Mouse (Mus musculus) embryonic facial prominence, embryonic 15.5 days (tissue): ENCODE data around the gene Gzme. TPM values are rescaled to one million over a fixed set of nuclear protein-coding genes. Genes with fewer than 3 reads are reported as not detected.
"Not testable (repeated sequence)": the region's sequence is repeated elsewhere in the genome, so short reads cannot be mapped to it uniquely, and the experiment has no call there.

Experiments used
- ATAC-seq: fragments of 200-750 bp; cut with Nextera tagmentation; 2 replicates; pipeline ENCODE4 v1.8.0; 2017; ENCODE audit warnings: low read depth, moderate TSS enrichment; ENCODE audit not compliant: insufficient number of reproducible peaks, low FRiP score, low TSS enrichment
- H3K27ac ChIP-seq: fragments of 300-500 bp; sonication (generic); replicated peaks from 2 replicates; pipeline ENCODE4 v1.5.1; 2015; ENCODE audit warnings: mild to moderate bottlenecking, inconsistent platforms
- H3K27me3 ChIP-seq: fragments of 300-500 bp; sonication (generic); 2 replicates; pipeline ENCODE4 v1.6.1; 2015; ENCODE audit warnings: inconsistent platforms
- H3K36me3 ChIP-seq: fragments of 300-500 bp; sonication (generic); 2 replicates; pipeline ENCODE4 v1.6.1; 2015; ENCODE audit warnings: mild to moderate bottlenecking, inconsistent platforms
- H3K4me1 ChIP-seq: fragments of 300-500 bp; sonication (generic); 2 replicates; pipeline ENCODE4 v1.6.1; 2015; ENCODE audit warnings: inconsistent platforms
- H3K4me2 ChIP-seq: fragments of 300-500 bp; sonication (generic); replicated peaks from 2 replicates; pipeline ENCODE4 v1.6.1; 2015; ENCODE audit warnings: mild to moderate bottlenecking, inconsistent platforms
- H3K4me3 ChIP-seq: fragments of 300-500 bp; sonication (generic); replicated peaks from 2 replicates; pipeline ENCODE4 v1.5.1; 2015; ENCODE audit warnings: mild to moderate bottlenecking, inconsistent platforms
- H3K9ac ChIP-seq: fragments of 300-500 bp; sonication (generic); 2 replicates; pipeline ENCODE4 v1.6.1; 2015; ENCODE audit warnings: inconsistent platforms
- H3K9me3 ChIP-seq: fragments of 300-500 bp; sonication (generic); replicated peaks from 2 replicates; pipeline ENCODE4 v1.6.1; 2016; ENCODE audit warnings: inconsistent platforms
- WGBS: fragments of 180-500 bp; shearing (Covaris S2); methylation state at CpG from one replicate; pipeline ENCODE4 v1.1.7; 2015; 5-methylcytosine and 5-hydroxymethylcytosine counted together
- polyA plus RNA-seq: library from polyadenylated mRNA; unstranded; fragments of >200 nt; fragmentation: Nextera tagmentation; extraction: Ambion mirVana; gene quantifications from 2 replicates; pipeline ENCODE4 v1.2.1, GENCODE M21; 2015

Gene Gzme
- not detected in 2 replicates for polyA plus RNA-seq

- Histone ChIP-seq H3K9ac (no peak within 1 kb of the TSS), H3K36me3 (no peaks in the 10 kb centered on the region), H3K27ac (no peak within 1 kb of the TSS), H3K27me3 (no peaks in the 10 kb centered on the region), H3K4me2 (no peak within 1 kb of the TSS), H3K9me3 (no peaks in the 10 kb centered on the region), H3K4me1 (no peaks in the 10 kb centered on the region), H3K4me3 (no peak within 1 kb of the TSS)
- no peak for ATAC-seq
Measured at GRCm38 (mm10) chr14:56120525-56120924, at the start of gene Gzme. Gene Gzme, minus strand, starts transcription at chr14:56120625.

- no peak for ATAC-seq
Measured at GRCm38 (mm10) chr14:56168009-56168408, 47.6 kb upstream of the Gzme start.

GRCm38 (mm10) chr14:56162109-56162508, 41.7 kb upstream of the Gzme start:
- Histone ChIP-seq H3K27ac (no peak overlapping the region), H3K4me1 (no peaks in the 10 kb centered on the region), H3K9ac (no peak overlapping the region), H3K9me3 (no peaks in the 10 kb centered on the region), H3K4me3 (no peak overlapping the region), H3K36me3 (no peaks in the 10 kb centered on the region), H3K4me2 (no peak overlapping the region), H3K27me3 (no peaks in the 10 kb centered on the region)
- no peak for ATAC-seq
- 90% methylated on average over 2 of the region's 2 CpGs for WGBS

More at GRCm38 (mm10) chr14:56168009-56168408, 47.6 kb upstream of the Gzme start:
- H3K9me3 ChIP-seq = no peaks in the 10 kb centered on the region
- H3K27ac ChIP-seq = no peak overlapping the region
- no peaks in the 10 kb centered on the region for H3K4me1 ChIP-seq
- no peaks in the 10 kb centered on the region for H3K36me3 ChIP-seq
- WGBS = 74% methylated on average over 6 of the region's 6 CpGs
- no peak overlapping the region for H3K9ac ChIP-seq
- no peaks in the 10 kb centered on the region for H3K27me3 ChIP-seq
- H3K4me2 ChIP-seq = no peak overlapping the region
- H3K4me3 ChIP-seq = no peak overlapping the region

GRCm38 (mm10) chr14:56159479-56159878, 39.1 kb upstream of the Gzme start, which contains the start of gene Gzmg:
Gene Gzmg, minus strand, starts transcription at chr14:56159579.
- not testable (repeated sequence) for H3K27me3 ChIP-seq, H3K4me2 ChIP-seq, H3K27ac ChIP-seq, H3K9ac ChIP-seq, ATAC-seq, H3K36me3 ChIP-seq, H3K4me1 ChIP-seq, H3K4me3 ChIP-seq, H3K9me3 ChIP-seq
- WGBS = 70% methylated on average over 2 of the region's 2 CpGs

GRCm38 (mm10) chr14:56155340-56155739, 34.9 kb upstream of the Gzme start:
- H3K4me1 ChIP-seq = no peaks in the 10 kb centered on the region
- no peaks in the 10 kb centered on the region for H3K9me3 ChIP-seq
- no peak overlapping the region for H3K4me3 ChIP-seq
- H3K4me2 ChIP-seq = no peak overlapping the region
- H3K9ac ChIP-seq = no peak overlapping the region
- no peak for ATAC-seq
- no peak overlapping the region for H3K27ac ChIP-seq
- no peaks in the 10 kb centered on the region for H3K36me3 ChIP-seq
- 68% methylated on average over 2 of the region's 2 CpGs for WGBS
- no peaks in the 10 kb centered on the region for H3K27me3 ChIP-seq

- not testable (repeated sequence) for H3K9me3 ChIP-seq, H3K4me3 ChIP-seq, H3K4me2 ChIP-seq, H3K9ac ChIP-seq, H3K4me1 ChIP-seq, ATAC-seq, H3K27me3 ChIP-seq, H3K36me3 ChIP-seq, H3K27ac ChIP-seq
- WGBS = 71% methylated on average over 1 of the region's 1 CpGs
Measured at GRCm38 (mm10) chr14:56133675-56134074, 13.2 kb upstream of the Gzme start.

GRCm38 (mm10) chr14:56132508-56132907, 12.1 kb upstream of the Gzme start, which contains the start of gene Gzmd:
Gene Gzmd, minus strand, starts transcription at chr14:56132608.
- not testable (repeated sequence) for H3K9ac ChIP-seq, H3K4me1 ChIP-seq, H3K4me3 ChIP-seq, H3K27me3 ChIP-seq, H3K36me3 ChIP-seq, ATAC-seq, H3K4me2 ChIP-seq, H3K27ac ChIP-seq, H3K9me3 ChIP-seq
- WGBS = 72% methylated on average over 2 of the region's 2 CpGs

GRCm38 (mm10) chr14:56128341-56128740, 7.9 kb upstream of the Gzme start:
- H3K4me3 ChIP-seq = no peak overlapping the region
- no peaks in the 10 kb centered on the region for H3K27me3 ChIP-seq
- no peaks in the 10 kb centered on the region for H3K9me3 ChIP-seq
- H3K36me3 ChIP-seq = no peaks in the 10 kb centered on the region
- no peak overlapping the region for H3K27ac ChIP-seq
- WGBS = 48% methylated on average over 3 of the region's 3 CpGs
- ATAC-seq = no peak
- no peaks in the 10 kb centered on the region for H3K4me1 ChIP-seq
- no peak overlapping the region for H3K9ac ChIP-seq
- H3K4me2 ChIP-seq = no peak overlapping the region

DNA sequence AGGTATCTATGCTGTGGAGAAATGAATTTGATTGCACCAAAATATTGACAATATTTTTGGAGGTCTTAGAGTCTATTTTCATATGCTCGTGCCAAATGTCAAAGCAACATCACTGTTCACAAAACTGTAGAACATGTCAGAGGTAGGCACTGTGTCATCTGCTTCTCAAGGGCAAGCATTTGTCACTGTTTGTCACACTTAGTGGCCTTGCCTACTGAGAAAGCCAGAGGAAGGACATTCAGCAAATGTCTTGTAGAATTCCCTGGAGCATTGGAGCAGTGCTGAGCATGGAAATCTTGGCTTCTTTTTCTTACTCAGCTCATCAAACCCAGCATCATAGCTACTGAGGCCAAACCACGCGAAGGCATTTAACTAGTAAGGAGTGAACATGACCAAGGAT, 3.1 kb upstream of the Gzme start:
- H3K4me2 ChIP-seq = no peak overlapping the region
- H3K9ac ChIP-seq = no peak overlapping the region
- no peak overlapping the region for H3K4me3 ChIP-seq
- H3K27me3 ChIP-seq = no peaks in the 10 kb centered on the region
- H3K4me1 ChIP-seq = no peaks in the 10 kb centered on the region
- 81% methylated on average over 3 of the region's 3 CpGs for WGBS
- H3K9me3 ChIP-seq = no peaks in the 10 kb centered on the region
- no peaks in the 10 kb centered on the region for H3K36me3 ChIP-seq
- ATAC-seq = no peak
- H3K27ac ChIP-seq = no peak overlapping the region

DNA sequence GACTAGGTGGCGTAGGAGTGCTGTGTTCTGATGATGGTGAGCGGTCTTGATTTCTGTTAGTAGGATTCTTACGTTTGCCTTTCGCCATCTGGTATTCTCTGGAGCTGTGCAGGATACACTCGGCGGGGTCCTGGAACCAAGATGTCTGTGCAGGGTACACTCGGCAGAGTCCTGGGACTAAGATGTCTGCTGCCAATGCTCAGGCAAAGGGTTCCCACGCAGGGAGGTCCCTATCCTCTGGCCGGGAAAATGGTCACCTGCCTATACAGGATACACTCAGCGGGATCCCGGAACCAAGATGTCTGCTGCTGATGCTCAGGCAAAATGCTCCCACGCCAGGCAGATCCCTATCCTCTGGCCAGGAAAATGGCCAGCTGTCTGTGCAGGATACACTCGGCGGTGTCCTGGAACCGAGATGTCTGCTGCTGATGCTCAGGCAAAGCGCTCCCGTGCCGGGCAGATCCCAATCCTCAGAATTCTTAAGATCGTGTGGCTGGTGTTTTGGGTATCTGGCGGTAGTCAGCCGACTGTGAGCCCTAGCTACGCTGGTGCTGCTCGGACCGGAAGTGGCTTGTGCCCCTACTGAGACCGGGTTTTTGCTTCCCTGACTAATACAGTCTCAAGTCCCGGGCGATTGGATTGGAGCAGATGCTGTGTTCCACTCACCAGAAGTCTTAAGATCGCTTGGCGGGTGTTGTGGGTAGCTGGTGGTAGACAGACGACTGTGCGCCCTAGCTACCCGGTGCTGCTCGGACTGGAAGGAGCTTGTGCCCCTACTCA, 4.7 kb downstream of the Gzme start:
- ATAC-seq, H3K27me3 ChIP-seq: not testable (repeated sequence)
- WGBS = 90% methylated on average over 33 of the region's 33 CpGs

DNA sequence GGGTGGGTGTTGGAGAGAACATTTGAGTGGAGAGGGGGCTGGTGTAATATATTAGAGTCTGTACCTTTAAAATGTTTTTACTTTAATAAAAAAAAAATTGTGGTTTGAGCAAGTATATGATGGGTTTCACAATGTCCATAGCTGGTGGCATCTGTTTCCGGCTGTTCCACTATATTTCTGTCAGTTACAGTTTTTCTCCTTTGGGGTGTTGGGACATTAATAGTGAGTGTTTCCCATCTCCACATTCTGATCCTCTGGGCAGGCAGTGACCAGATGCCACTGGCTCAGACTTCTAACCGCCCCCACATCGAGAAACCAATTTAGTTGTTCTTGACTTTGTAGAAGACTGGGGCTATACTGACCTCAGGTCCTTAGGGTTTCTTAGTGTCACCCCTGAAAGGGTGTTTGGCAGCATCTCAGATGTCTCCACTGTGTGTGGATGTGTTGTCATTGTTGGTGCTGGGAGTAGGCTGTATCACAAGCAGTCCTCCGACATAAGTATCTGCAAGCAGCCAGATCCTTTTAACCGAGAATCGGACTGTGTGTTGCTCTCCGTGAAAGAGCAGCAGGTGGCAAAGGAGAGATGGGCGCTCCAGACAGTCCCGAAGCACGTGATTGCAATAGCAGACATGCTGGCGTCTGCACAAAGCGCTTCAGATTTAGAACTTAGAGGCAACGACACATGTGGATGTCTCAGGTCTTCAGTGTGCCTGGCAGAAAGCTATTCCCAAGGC, 14.8 kb downstream of the Gzme start:
- no peaks in the 10 kb centered on the region for H3K36me3 ChIP-seq
- WGBS = 74% methylated on average over 13 of the region's 13 CpGs
- no peak overlapping the region for H3K4me2 ChIP-seq
- no peak for ATAC-seq
- no peaks in the 10 kb centered on the region for H3K9me3 ChIP-seq
- no peak overlapping the region for H3K9ac ChIP-seq
- H3K27ac ChIP-seq = no peak overlapping the region
- H3K4me1 ChIP-seq = no peaks in the 10 kb centered on the region
- no peaks in the 10 kb centered on the region for H3K27me3 ChIP-seq
- H3K4me3 ChIP-seq = no peak overlapping the region

More for the DNA sequence above, 4.7 kb downstream of the Gzme start:
- not testable (repeated sequence) for H3K9me3 ChIP-seq, H3K4me3 ChIP-seq, H3K9ac ChIP-seq, H3K36me3 ChIP-seq, H3K27ac ChIP-seq, H3K4me1 ChIP-seq, H3K4me2 ChIP-seq
